Mouse (Mus musculus): ENCODE measurements around the gene Arrdc5. TPM values are rescaled to one million over a fixed set of nuclear protein-coding genes. Genes with fewer than 3 reads are reported as not detected.

Arrdc5 gene
- total and polyA plus RNA-seq, 3 experiments: not detected

GRCm38 (mm10) chr17:56303160-56303846, 3.2 kb upstream of the Arrdc5 start, which contains the start of gene Uhrf1:
Gene Uhrf1 (plus strand): TSS chr17:56303321.
- H3K27me3 ChIP-seq (ENCODE audit: control insufficient read depth in 1 of 2, insufficient read depth in 2 of 2, low read length in 2 of 2): no peaks in the 10 kb centered on the region
- H3K4me1 ChIP-seq (ENCODE audit: control insufficient read depth in 1 of 2, insufficient read depth in 2 of 2, low read length in 2 of 2): peaks cover 0 to 15% of the 10 kb centered on the region in 2 experiments; a peak in 2 of 4 replicates
- peak within 1 kb of the TSS; percentile 91 for H3K9ac ChIP-seq (ENCODE audit: control insufficient read depth, low read depth, low read length, poor library complexity, severe bottlenecking)
- DNase-seq (ENCODE audit: low read depth, low spot score): peak; percentile 98
- H3K27ac ChIP-seq (ENCODE audit: control insufficient read depth, low read depth, low read length): peak within 1 kb of the TSS; percentile 96
- no peaks in the 10 kb centered on the region for H3K9me3 ChIP-seq (replicated peaks; ENCODE audit: insufficient read depth, low read length)
- peaks cover 0 to 9% of the 10 kb centered on the region in 2 experiments; a peak in 2 of 4 replicates for H3K36me3 ChIP-seq (ENCODE audit: control insufficient read depth in 1 of 2, insufficient read depth in 2 of 2, low read length in 2 of 2)
- peak within 1 kb of the TSS; percentile 47 to 89 for H3K4me3 ChIP-seq (ENCODE audit: control insufficient read depth in 1 of 2, insufficient read depth in 1 of 2, low read depth in 2 of 2, low read length in 2 of 2)
- peaks cover 39% of the 10 kb centered on the region for H3K79me2 ChIP-seq (ENCODE audit: control insufficient read depth, insufficient read depth, low read length, poor library complexity)
- TF ChIP-seq POLR2A (IDR thresholded peaks at IDR 0.05; ENCODE audit: control insufficient read depth in 1 of 2, insufficient read depth in 1 of 2, low read depth in 1 of 2, low read length in 2 of 2, poor library complexity in 1 of 2): peak; percentile 43 to 73; a peak in 3 of 4 replicates
- no peak for TF ChIP-seq MAFK (IDR thresholded peaks at IDR 0.05; ENCODE audit: borderline replicate concordance, low read depth, low read length)
- peak; percentile 98 for TF ChIP-seq E2F4 (IDR thresholded peaks at IDR 0.05; ENCODE audit: borderline replicate concordance, low read depth, low read length)
- TF ChIP-seq CTCF (IDR thresholded peaks at IDR 0.05 in 2 of 3, conservative IDR thresholded peaks at IDR 0.05 in 1 of 3; ENCODE audit: control insufficient read depth in 1 of 3, insufficient read depth in 1 of 3, low read depth in 2 of 3, low read length in 3 of 3, poor library complexity in 1 of 3, severe bottlenecking in 1 of 3): no peak
- no peak for TF ChIP-seq RCOR1 (IDR thresholded peaks at IDR 0.05; ENCODE audit: low read depth, low read length)
- TF ChIP-seq MXI1 (IDR thresholded peaks at IDR 0.05; ENCODE audit: low read depth, low read length): peak; percentile 88
- no peak for TF ChIP-seq BHLHE40 (IDR thresholded peaks at IDR 0.05; ENCODE audit: borderline replicate concordance, low read depth, low read length)
- TF ChIP-seq MAX (IDR thresholded peaks at IDR 0.05; ENCODE audit: low read length): peak; percentile 84
- no peak for TF ChIP-seq MEF2A (IDR thresholded peaks at IDR 0.05; ENCODE audit: extremely low read depth, insufficient replicate concordance, low read depth, low read length, poor library complexity, severe bottlenecking)
- TF ChIP-seq GATA1 (IDR thresholded peaks at IDR 0.05; ENCODE audit: low read depth, low read length): no peak
- no peak for TF ChIP-seq TAL1 (IDR thresholded peaks at IDR 0.05; ENCODE audit: low read length)
- no peak for TF ChIP-seq MAZ (IDR thresholded peaks at IDR 0.05; ENCODE audit: low read depth, low read length)
- no peak for TF ChIP-seq CHD2 (IDR thresholded peaks at IDR 0.05; ENCODE audit: low read length)
- TF ChIP-seq SMC3 (IDR thresholded peaks at IDR 0.05; ENCODE audit: low read depth, low read length): no peak
- TF ChIP-seq NELFE (IDR thresholded peaks at IDR 0.05; ENCODE audit: low read depth, low read length): peak; percentile 83
- peak; percentile 99 for TF ChIP-seq SIN3A (IDR thresholded peaks at IDR 0.05; ENCODE audit: low read length)
- no peak for TF ChIP-seq ZKSCAN1 (IDR thresholded peaks at IDR 0.05; ENCODE audit: low read depth, low read length)
- TF ChIP-seq NRF1 (IDR thresholded peaks at IDR 0.05; ENCODE audit: insufficient read depth, low read depth, low read length, poor library complexity, severe bottlenecking): no peak
- no peak for TF ChIP-seq USF1 (IDR thresholded peaks at IDR 0.05; ENCODE audit: low read depth, low read length)
- no peak for TF ChIP-seq ZNF384 (IDR thresholded peaks at IDR 0.05; ENCODE audit: low read depth, low read length)
- TF ChIP-seq ZC3H11A (IDR thresholded peaks at IDR 0.05; ENCODE audit: low read depth, low read length): no peak
- TF ChIP-seq POLR2AphosphoS5 (IDR thresholded peaks at IDR 0.05; ENCODE audit: borderline replicate concordance, low read depth, low read length): no peak
- TF ChIP-seq EP300 (IDR thresholded peaks at IDR 0.05; ENCODE audit: low read depth in 1 of 2, low read length in 2 of 2): no peak
- TF ChIP-seq JUND (IDR thresholded peaks at IDR 0.05; ENCODE audit: low read depth, low read length): no peak
- TF ChIP-seq TCF12 (IDR thresholded peaks at IDR 0.05; ENCODE audit: low read depth, low read length): peak; percentile 35; the same call in 1 of the 2 replicates
- TF ChIP-seq GABPA (IDR thresholded peaks at IDR 0.05; ENCODE audit: low read depth, low read length): no peak
- 0 out of 2 replicates have a peak, but pooled peaks have one; percentile 1 for TF ChIP-seq ELF1 (IDR thresholded peaks at IDR 0.05; ENCODE audit: low read depth, low read length)
- no peak for TF ChIP-seq CHD1 (IDR thresholded peaks at IDR 0.05; ENCODE audit: low read depth, low read length)
- TF ChIP-seq POLR2AphosphoS2 (IDR thresholded peaks at IDR 0.05; ENCODE audit: low read length): peak; percentile 80; the same call in 1 of the 2 replicates
- TF ChIP-seq KAT2A (conservative IDR thresholded peaks at IDR 0.05; ENCODE audit: low read depth, low read length): peak; percentile 15
- TF ChIP-seq MYC (IDR thresholded peaks at IDR 0.05; ENCODE audit: low read depth, low read length): peak; percentile 61; the same call in 1 of the 2 replicates
- no peak for TF ChIP-seq RAD21 (IDR thresholded peaks at IDR 0.05; ENCODE audit: low read depth, low read length)
- peak; percentile 76 for TF ChIP-seq ZMIZ1 (IDR thresholded peaks at IDR 0.05; ENCODE audit: low read depth, low read length)
- no peak for TF ChIP-seq UBTF (IDR thresholded peaks at IDR 0.05; ENCODE audit: borderline replicate concordance, insufficient read depth, low read depth, low read length)
- TF ChIP-seq ETS1 (IDR thresholded peaks at IDR 0.05; ENCODE audit: low read depth, low read length): peak; percentile 35; the same call in 1 of the 2 replicates
- peak; percentile 91 for TF ChIP-seq TBP (IDR thresholded peaks at IDR 0.05; ENCODE audit: low read depth, low read length)
- TF ChIP-seq MYB (IDR thresholded peaks at IDR 0.05; ENCODE audit: low read depth, low read length): no peak

All from MEL (cell line).